Mouse (Mus musculus): ENCODE results near the gene Pepd.

The Pepd gene

DNA sequence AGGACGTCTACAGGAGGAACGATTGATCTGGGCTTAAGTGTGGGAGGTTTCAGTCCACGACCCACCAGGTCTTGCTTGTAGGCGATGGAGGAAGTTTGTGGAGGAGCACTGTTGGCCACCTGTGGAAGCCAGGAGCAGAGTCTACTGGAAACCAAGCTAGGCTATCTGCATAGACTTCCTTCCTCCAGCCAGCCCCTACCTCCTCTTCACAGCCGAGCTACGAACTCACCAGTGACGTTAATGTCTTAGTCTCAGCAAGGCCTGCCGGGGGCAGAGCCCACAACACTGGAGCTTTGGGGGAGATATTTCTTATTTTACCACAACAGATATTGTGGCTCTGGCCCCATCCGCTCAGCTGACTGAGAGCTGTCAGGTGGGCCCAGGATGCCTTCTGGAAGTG, 73.0 kb downstream of the Pepd start:
- DNase-seq, result no peak

DNA sequence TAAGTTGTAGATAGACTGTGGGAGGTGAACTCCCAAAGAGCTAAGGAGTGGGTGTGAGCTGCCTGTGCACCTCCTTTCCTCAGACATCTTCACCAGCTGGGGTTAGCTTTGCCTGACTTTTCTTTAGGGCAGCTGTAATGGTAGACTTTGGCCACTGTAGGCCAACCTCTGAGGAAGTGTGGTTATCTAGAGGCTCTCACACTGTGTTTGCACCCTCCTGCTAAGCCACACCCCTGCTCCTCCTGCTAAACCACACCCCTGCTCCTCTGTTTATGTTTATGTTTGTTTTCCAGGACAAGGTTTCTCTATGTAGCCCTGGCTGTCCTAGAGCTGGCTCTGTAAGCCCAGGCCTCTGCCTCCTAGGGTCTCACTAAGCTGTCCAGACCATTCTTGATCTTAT, 73.5 kb downstream of the Pepd start:
- DNase-seq, result no peak

DNA sequence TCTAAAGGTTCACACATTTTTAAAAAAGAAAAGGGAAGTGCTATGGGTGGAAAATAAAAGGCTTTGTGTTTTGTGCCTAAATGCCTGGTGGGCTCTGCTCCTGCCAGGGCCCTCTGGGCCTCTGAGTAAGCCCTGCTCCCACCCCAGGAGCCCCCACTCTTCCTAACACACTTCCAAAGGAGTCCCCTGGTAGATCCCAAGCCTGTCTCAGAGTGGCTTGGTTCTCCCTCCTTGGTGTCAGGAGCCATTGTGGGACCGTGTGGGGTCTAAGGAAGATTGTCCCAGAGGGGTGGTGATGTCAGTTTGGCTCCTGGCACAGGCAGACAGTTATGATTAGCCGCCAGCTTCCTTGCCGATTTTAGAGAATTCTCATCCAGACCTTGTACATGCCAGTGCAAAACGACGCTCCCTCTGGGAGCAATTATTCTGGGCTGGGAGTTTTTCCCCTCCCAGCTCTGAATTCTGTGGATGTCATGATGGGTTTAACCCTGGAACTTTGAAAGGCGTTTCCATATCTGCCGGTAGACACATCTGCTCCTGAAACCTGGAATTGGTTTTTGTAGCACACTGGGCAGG, 74.5 kb downstream of the Pepd start:
- DNase-seq, result no peak

DNA sequence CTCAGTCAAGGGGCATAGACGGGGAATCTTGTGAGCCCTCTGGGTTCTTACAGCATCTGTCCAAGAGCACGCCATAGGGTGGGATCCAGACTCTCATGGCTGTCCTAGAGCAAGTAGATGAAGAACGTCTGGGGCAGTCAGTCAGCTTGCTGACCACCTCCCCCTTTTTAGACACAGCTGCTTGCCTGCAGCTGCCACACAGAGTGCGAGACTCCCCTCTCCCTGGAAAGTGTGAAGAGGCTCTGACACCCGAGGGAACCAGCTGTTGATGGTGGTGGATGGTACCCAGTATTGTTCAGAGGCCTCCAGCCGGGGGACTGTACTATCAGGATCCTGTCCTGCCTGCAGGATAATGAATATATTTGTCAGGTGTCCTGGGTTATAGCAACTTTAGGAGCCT, 75.1 kb downstream of the Pepd start:
- DNase-seq, result no peak

DNA sequence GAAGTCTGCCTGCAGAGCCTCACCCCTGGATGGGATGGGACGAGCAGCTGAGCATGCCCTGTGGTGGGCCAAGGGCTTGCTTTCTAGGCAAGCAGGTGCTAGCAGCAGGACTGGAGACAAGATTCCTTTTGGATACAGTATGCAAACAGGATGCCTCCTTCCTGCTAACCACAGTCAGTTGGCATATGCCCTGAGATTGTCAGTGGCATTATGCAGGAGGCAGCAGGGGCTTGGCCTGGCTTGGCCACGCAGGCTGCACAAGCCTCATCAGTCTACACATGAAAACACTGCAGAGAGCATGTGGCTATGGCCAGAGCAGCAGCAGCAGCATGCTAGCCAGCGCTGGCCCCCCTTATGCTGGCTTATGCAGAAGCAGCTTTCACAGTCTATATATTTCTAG, 76.3 kb downstream of the Pepd start:
- no peak for DNase-seq

DNA sequence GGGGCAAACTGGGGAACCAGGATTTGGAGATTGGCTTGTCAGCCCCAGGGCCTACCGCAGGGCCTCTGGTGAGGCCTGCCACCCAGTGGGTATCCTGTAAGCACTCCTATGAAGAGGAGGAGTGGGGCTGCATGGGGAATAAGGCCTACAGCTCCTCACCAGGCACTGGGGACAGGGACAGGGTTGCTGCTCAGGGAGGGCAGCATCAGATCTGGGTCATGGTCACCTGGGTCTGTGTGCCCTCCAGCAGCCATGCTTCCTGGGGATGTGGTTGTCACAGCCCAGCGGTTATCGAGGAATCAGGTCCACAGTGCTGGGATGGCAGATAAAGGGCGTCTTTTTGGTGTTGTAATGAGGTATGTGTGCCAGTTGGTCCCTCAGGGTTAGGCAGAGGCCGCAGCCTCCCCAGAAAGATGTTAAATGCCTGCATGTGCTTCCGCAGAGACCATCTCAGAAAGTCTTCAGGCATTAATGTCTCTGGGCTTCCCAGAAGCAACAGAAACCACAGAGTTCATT, 79.6 kb downstream of the Pepd start:
- DNase-seq, result no peak

DNA sequence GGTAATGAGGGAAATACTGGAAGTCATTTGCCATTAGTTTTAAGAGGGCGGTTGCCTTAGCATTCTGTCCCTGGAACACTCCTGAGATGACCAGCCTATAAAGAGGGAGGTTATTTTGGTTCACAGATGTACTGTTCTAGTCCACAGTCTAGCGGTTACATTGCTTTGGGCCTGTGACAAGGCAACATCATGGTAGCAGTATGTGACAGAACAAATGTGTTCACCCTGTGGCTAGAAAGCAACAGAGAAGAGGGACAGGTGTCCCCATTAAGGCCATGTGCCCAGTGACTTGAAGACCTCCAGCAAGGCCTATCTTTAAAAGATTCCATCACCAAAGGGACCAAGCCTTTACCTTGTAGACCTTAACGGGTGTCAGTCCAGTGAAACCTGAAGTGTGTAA, 80.6 kb downstream of the Pepd start:
- DNase-seq, result no peak

DNA sequence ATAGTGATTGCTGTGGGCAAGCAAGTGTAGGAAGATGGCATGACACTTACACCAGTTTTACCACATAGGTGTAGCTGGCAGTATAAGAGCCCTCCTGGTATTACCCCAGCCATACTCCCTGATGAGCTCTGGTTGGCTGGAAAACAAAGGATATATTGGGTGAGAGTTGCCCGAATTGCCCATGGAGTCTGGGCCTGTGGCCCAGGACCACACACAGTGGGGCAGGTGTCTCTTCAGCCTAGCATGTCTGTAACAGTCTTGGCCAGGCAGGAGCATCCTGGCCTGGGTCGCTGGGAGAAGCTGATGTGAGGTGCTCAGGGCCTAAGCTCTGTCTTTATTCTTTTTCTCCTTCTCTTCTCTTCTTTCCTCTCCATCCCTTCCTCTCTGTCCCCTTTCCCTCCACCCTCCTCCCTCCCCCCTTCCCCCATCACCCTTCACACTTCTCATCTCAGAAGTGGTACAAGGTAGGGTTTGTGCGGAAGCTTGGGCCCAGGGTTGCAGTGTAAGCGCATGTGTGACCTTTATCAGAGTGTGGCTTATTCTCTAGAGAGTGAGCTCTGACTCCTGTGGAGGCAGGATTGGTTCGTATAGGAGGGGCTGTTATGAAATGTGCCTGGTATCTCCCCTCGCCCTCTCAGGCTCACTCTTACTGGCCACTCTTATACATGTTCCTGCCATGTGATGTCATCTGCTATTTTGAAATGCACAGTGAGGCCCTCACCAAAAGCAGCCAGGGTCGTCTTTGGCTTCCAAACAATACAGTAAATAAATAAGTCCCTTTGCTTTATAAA, 83.9 kb downstream of the Pepd start:
- DNase-seq, result no peak

DNA sequence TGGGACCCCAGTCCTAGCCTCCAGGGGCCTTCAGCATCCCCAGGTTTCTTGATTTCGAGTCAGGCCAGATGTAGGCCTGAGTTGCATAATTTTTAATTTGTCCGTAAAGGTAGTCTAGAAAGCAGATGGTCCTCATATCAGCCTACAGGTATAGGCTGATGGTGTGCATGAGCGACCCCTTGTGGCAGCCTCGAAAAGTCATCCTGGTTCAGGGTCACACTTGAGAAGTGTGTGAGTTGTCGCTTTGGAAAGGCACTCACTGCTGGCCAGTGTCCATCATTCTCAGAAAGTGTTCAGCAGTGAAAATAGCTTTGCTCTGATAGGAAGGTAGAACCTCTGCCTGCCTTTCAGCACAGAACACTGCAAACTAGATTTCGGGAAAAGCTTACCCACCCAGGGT, 88.7 kb downstream of the Pepd start:
- DNase-seq, result peak; percentile 61

DNA sequence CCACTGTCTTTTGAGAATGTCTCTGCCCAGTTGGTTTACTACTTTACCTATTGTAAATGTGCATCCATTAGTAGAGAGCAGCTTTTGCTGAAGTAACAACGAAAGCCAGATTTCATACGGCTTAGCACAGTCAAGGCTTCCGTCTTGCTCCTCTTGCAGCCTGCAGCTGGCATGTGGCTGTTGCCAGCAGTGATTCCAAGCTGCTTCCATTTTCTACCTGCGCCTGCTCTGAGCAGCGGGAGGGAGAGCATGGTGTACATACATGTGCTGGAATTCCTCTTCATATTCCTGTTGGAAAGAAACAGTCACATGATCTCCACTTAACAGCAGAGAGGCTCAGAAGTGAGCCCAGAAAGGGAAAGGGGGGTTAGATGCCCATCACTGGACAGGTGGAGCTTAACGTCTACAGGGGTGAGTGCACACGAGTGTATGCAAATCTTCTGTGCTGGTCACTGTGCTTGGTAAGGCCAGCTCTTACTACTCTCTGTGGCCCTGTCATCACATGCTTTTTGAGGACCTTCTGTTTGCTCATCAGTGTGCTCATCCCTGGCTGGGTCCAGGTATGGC, 91.1 kb downstream of the Pepd start:
- DNase-seq, result peak; percentile 29

DNA sequence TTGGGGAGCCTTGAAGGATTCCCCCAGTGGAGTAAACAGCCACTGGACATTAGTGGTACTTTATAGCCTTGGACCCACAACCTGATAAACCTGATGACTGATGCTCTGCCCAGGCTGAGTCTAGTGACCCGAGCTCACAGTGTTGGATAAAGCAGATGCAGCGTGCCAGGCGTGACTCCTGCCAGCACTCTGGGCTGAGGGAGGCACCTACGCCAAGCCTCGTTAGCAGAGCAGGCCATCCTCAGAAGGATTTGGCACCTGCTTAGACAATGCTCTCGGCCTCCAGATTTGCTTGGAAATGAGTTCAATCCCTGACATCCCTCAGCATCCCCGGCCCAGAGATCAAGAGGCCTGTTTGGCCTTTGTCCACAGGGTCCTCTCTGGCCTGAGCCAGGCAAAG, 94.5 kb downstream of the Pepd start:
- no peak for DNase-seq

DNA sequence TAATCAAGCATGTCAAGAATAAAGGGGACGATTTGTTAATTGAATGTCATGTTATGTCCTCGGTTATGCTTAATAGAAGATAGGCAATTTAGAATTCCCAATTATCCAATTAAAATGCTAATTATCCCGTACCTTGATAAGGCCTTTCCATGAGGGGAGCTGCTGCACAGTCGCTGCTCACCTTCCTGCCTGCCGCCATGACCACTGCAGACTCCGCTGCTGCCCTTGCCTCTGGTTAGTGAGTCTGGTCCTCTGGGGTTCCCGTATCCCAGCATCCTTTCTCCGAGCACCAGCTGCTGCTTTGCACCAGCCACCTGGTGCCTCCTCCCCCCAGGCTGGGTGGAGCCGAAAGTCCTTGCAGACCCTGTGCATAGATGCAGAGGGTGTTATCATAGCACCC, 101.0 kb downstream of the Pepd start:
- no peak for DNase-seq

DNA sequence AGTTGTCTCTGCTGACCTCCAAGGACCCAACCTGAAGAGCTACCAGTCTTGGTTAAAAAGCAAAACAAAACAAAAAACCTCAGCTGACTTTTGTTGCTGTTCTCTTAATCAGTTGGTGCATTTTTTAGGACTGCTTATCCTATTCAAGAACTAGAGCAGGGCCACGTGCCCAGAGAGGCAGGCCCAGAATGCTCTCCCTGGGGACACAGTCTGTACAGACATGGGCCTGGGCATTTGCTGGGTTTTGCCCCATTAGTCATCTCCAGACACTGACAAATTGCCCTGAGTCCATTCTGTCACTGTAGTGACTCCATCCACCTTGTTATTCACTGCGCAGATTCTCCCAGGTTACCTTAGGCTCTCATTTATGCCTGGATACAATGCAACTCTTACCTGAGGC, 103.1 kb downstream of the Pepd start:
- no peak for DNase-seq

DNA sequence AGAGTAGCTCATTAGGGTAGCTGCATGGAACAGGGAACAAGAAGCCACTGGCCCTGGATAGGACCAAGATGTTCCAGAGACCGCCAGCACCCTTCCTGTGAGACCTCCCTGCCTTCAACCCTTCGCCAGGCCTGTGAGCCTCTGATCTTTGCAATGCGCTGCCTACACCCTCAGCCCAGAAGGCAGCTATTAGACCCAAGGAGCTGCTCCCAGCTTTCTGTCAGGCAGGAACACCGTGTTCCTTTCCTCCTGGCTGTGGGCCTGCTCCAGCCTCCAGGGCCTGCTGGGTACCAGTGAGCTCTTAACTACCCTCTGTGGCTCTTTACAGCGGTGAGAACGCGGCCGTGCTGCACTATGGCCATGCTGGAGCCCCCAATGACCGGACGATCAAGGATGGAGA, 109.2 kb downstream of the Pepd start:
- DNase-seq, result no peak

DNA sequence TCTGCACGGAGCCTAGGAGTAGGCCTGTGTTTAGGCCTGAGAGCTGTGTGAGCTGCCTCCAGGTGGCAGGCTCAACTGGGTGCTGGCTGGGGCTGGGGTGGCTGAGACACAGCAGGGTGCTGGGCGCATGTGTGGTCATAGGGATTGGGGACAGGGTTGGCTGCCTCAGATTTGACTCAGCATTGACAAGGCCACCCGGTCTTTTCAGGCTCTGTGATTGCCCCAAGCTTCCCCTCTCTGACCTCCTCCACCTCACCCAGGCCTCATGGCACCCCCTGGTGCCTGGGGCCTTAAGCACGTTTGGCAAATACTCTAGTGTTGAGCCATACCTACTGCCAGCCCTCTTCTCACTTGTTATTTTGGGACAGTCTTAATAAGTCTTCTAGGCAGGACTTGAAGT, 111.1 kb downstream of the Pepd start:
- DNase-seq, result no peak

DNA sequence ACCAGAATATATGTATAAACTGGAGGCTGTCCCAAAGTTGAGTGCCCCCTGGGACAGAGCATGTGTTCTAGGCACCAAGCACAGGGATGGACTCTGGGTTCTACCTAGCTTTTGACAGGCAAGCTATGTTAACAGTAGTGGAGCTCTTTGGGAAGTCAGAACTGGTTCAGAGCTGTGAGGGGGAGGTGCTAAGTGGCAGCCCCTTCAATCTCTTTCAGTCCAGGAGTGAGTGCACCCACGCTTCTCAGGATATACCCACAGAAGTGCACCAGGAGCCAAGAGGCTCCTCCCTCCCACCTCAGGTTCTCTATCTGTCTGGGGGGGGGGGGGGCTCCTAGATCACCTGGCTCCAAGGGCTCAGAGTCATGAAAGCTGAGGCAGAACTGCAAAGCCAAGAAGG, 112.2 kb downstream of the Pepd start:
- no peak for DNase-seq

DNA sequence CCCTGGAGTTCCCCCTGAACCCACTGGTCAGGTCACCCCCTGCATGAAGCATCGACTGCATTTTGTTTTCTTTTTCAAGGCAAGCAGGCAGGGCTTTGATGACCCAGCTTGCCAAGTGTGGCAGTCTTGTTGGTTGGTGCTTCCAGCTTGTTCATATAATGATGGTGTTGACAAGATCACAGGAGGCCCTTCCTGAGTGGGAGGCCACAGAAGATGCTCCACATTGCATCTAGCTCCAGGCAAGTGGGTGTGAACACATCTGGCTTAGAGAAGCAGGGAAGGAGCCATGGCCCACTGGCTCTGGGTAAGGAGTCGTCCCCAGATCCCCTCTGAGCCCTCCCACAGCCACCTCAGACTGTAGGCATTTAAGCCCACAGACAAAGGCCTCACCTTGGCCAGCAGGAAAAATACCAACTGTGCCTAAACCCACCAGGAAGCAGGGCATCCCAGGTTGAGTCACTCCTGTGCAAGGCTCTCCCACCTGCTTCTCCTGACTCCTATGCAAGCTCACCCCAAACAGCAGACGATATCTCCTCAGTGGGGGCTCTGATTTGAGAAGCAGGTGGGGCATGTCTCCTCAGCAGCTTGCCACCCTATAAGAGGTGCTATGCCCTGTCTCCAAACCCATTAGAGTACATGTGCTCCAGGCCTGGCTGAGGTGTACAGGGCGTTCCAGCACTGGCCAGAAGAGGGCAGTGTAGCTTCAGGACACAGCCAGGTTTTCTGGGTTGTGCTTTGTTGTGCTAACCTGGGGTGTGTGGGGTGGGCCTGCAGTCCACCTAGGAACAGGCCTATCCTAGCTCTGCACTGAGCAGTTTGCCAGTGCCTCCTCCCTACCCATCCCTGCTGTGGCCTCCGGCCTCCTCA, 113.5 kb downstream of the Pepd start:
- peak; percentile 92 for DNase-seq

DNA sequence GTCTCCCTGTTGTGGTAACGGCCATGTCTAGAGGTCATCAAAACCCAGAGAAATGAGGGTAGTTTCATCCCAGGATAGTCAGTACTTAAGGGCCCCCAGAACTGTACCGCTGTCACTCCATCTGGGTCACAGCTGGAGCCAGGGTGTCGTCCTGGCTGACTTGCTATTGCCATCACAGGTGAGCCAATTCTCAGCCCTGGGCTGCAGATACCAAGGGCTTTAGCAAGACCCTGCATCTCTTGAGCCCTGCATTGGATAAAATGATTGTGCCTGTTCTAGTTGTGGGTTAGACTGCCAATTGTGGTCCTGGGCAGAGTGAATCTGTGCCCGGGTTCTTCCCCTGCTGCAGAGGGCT, 114.1 kb downstream of the Pepd start:
- no peak for DNase-seq

DNA sequence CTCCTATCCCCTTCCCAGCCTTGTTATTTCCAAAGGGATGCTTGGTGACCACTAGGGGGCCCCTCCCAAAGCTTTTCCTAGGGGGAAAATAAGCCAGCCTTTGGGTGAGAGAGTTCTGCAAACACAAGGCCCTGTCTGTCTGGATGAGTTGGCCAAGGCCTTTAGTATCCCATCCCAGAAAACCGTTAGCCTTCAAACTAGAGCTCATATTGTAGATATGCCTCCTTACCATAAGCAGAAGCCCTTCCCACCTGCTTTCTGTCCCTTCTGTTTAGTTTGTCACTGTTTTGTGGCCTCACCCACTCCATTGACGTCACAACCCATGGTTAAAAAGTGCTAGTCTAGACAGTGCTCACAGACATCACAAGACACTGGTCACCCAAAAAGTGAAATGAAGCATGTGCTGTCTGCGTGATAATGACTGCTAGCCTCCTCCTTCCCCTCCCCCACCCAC, 114.7 kb downstream of the Pepd start:
- peak; percentile 76 for DNase-seq

DNA sequence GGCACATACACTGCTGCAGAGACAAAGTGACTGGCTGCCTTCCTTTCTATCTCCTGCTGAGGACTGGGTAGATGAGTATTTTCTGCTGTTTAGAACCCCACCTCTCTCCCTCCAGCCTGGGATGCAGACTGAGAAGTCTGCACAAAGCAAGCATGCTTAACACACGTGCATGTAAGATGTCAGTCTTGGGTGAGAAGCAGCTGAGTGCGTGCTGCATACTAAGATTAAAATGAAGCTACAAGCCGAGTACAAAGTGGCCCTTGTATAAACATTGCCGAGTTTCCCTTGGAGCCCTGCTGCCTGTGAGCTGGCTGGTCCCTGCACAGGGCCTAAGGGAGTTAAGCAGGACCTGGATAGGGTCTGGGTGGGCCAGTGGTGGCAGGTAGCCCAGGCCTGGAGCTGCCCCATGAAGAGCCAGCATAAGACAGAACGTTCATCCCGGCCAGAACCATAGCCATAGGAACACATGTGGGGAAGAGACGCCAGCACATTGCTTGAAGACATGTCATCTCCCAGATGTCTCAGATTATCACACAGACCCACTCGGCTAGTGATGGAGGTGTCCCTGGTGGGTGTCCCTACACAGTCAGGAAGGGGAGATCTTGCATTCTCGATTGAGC, 115.7 kb downstream of the Pepd start:
- no peak for DNase-seq

DNA sequence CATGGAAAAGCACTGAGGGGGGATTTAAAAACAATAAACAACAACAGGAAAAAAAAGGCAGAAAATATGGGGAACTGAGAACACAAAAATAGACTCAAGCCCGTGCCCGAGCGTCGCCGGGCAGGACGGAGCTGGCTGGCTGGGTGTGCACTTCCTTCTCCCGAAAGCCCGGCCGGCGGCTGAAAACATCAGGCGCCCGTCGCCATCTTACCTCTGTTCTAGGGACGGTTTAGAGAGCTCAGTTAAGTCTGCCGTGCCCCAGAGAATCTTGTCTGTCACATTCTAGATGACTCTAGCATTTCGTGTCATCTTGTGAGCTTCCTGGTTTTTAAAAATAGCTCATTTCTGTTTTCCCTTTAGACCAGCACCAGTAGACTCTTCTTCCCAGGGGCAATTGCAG, 116.4 kb downstream of the Pepd start:
- DNase-seq, result peak; percentile 41

DNA sequence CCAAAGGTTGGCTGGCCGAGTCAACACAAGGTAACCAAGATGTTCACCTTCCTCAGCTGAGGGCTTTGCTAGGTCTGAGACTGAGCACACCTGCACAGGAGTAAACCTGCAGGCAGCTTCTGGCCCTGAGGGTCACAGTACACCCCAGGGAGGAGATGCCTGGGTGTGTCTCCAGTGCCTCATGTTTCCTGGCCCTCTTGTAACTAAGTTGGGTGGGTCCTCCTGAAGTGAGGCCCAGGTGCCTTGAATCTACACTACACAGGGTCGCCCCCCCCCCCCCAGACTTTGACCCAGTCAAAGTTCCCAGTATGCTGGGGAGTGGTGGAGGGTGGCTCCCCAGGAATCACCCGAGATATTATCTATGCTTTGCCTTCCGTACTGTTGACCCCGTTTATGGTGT, 117.0 kb downstream of the Pepd start:
- no peak for DNase-seq

DNA sequence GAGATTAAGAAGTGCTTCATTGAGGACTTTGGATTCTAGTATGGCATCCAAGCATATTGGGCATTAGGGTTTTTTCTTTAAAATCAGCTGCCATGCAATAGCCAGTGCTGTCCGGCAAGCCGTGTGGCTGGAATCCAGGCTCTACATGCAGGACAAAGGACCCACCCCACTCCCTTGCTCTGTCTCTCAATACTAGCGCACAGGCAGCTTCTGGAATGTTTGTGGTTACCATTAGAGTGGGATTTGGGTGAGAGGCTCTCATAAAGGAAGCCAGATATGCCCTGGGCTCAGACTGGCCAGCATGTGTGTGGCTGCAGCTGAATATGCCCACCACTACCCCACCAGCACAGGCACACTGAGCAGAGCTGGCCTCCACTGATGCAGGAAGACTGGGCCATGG, 117.5 kb downstream of the Pepd start:
- peak; percentile 30 for DNase-seq
